Mouse (Mus musculus) adrenal gland (tissue): ENCODE data around the gene Gna13.
"Not testable (repeated sequence)": the region's sequence is repeated elsewhere in the genome, so short reads cannot be mapped to it uniquely, and the experiment has no call there.

Experiments
- intact Hi-C: fragments of 180-260 bp; cut with DNase I; formaldehyde crosslinking; loops from one replicate; pipeline ENCODE4 v1.15.1; 2025
- long read RNA-seq, 2 experiments: library from polyadenylated mRNA; unstranded; transcript quantifications; one replicate each; pipeline ENCODE4 v2.0.0; 2020; ENCODE audit warnings: borderline replicate concordance in 1 of 2; ENCODE audit not compliant: insufficient replicate concordance in 1 of 2

Gene Gna13
- long read RNA-seq, experiment 1, full-length matches to known transcripts, result 24 of 31 reads
- long read RNA-seq, experiment 1, partial matches to known transcripts, result 1 of 31 reads
- long read RNA-seq, experiment 1, other reads (novel, unspliced or antisense), result 6 of 31 reads
- long read RNA-seq, experiment 2, full-length matches to known transcripts, result 23 of 29 reads
- long read RNA-seq, experiment 2, partial matches to known transcripts, result 0 of 29 reads
- long read RNA-seq, experiment 2, other reads (novel, unspliced or antisense), result 6 of 29 reads

DNA sequence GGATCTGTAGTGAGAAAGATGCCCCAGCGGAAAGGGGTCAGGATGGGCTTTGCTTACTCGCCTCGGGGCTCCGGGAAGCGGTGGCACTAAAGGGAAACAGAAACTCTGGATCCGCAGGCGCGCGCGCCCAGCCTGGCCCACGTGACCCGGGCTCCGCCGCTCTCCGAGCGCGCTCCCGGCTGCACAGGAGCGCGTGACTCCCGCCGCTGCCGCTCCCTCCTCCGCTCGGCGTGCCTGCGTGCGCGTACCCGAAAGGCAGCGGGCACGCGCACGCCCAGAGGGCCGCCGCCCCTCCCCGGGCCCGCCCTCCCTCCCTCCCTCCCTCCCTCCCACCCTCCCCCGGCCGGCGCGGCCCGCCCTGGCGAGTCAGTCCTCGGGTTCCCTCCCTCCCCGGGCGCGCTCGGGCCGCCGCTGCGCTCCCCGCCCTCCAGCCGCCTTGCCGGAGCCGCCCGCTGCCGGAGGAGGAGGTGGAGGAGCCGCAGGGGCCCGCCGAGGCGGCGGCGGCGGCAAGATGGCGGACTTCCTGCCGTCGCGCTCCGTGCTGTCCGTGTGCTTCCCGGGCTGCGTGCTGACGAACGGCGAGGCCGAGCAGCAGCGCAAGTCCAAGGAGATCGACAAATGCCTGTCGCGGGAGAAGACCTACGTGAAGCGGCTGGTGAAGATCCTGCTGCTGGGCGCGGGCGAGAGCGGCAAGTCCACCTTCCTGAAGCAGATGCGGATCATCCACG, at the start of gene Gna13:
Gene Gna13, plus strand, starts transcription at position 369 of the 728 bp plus-strand sequence.
- intact Hi-C loops, result loop anchor here (5.0 kb wide), 1 partner anchor 45 kb away; no protein-coding TSS in a partner anchor

DNA sequence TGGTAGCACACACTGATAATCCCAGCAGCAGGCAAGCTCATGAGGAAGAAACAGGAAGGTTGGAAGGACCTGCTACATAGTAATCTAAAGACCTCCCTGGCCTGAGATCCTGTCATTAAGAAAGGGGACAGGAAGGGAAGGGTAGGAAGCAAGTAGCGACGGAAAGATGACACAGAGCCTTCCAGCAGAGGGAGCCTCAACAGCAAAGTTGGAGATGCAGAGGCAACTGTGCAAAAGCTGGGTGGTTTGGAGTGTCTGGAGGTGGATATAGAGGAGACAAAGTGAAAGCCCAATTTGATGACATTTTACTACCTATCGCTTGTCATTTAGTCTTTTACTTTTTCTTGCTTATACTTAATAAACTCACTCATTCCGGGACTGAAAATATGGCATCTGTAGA, 45.7 kb upstream of the Gna13 start:
- intact Hi-C loops, result loop anchor here (5.0 to 10.0 kb wide), 2 partner anchors 110 to 268 kb away; partner anchors contain the start of gene Amz2

DNA sequence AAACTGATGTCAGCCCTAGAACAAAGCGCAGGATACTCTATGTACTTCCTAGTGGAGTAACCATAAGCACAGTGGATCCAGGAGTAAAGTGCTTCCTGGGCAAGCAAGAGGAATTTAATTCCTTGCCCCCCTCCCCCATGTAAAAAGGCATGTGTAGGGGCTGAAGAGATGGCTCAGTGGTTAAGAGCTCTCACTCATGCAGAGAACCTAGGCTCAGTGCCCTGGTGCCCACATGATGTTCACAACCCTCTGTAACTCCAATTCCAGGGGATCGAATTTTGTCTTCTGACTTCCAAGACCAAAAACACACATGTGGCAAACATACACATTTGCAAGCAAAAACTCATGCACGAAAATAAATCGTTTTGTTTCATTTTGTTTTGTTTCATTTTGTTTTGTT, 43.2 kb upstream of the Gna13 start:
- intact Hi-C loops, result loop anchor here (5.0 to 10.0 kb wide), 2 partner anchors 108 to 265 kb away; partner anchors contain the start of gene Amz2

DNA sequence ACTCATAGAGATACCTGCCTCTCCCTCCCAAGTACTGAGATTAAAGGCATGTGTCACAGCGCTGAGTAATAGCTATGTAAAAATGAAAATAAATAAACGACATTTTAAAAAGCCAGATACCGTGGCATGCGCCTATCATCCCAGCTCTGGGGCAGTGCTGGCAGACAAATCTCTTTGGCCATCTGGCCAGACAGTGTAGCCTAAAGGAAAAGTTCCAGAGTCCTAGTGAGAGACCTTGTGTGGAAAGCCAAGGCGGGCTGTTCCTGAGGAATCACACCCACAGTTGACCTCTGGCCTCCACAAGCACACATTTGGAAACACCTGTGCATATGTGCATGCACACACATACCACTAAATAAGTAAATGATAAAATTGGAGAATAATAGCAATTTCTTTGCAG, 42.7 kb upstream of the Gna13 start:
- intact Hi-C loops, result loop anchor here (5.0 to 10.0 kb wide), 2 partner anchors 107 to 265 kb away; partner anchors contain the start of gene Amz2

DNA sequence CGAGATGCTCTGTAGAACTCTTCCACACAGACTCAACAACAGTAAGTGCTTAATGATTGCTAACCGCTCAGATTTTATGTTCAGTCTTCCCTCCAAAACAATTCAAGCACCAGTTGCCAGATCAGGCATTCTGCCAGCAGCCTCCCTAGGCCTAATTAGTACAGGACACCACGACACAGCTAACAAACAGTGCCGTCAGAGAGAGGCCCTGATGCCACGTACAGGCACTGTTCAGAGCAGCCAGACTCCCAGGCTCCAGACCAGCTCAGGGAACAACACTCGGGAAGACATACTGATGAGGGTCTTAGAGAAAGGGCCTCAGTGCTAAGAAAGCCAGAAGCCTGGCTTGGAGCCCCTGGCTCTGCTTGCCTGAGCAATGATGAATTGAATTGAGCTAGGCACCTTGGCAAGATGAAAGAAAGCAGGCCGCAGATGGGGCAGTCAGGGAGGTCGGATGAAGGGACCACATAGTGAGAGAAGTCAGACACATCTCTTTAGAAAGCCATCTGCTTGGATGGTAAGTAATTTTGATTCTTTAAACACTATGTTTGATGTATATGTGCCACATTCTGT, 42.2 kb upstream of the Gna13 start:
- intact Hi-C loops, result no loop called here

DNA sequence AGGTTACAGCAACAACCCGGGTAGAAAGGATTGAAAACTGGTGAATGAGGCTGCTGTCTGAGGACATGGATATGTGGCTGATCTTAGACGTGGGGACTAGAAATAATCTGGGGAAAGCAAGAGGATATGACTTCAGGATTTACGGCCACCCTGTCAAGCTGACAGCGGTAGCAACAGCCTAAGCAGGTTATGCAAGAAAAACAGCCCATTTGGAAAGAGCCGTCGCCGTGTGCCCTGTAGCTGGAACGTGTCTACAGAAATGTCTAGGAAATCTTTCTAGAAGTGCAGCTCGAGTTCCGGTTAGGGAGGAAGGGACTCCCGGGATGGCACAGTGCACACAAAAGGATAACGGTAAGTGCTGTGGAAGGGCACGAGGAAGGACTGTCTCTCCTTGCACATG, 36.4 kb upstream of the Gna13 start:
- intact Hi-C loops, result no loop called here

DNA sequence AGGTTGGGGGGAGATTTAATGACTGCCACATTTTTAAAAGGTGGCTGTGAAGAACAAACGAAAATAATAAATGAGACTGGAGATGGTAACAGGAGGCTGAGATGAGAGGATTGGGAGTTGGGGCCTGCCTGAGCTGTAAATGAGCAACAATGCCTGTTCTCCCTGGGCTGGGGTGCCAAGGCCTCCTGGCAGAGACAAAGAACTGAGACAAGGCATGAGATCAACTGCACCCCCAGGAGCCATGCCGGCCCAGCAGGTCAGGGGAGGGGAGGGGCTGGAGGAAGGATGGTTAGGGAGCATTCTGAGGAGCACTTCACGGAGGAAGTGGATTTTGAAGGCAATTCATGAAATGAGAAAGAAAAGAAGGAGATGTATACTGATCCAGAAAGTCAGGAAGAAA, 35.2 kb upstream of the Gna13 start:
- intact Hi-C loops, result no loop called here

DNA sequence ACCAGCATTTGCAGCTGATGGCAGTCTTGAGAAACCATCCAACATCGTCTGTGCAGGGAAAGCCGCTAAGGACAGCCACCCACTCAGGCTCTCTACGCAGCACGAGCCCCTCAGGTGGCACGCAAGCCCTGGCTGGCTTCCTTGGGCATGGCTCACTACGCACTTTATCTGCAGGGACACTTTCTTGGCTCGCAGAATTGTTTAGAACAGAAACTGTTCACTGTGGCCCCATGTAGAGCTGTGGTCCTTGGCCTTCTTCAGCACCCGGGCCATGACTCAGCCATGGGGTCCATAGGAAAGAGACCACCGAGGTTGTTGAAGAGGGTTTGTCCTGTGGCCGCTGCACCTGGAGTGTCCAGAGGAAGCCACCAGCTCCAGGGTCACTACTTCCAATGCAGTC, 34.7 kb upstream of the Gna13 start:
- intact Hi-C loops, result no loop called here

DNA sequence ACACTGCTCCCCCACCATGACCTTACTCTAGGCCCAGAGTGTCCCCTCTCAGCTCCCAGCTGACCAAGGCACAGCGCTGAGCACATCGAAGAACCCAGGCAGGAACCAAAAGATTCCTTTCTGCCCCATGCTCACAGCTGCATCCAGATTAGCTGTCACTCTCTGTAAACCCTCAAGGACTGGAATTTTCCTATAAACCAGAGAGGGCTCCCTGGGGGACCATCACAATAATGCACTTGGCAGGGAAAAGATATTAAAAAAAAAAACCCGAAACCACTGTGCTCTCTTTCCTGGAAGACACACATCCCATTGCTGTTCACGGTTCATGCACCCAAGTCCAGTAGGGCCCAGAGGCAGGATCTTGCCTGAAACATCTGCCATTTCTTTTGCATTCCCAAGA, 33.3 kb upstream of the Gna13 start:
- intact Hi-C loops, result no loop called here

DNA sequence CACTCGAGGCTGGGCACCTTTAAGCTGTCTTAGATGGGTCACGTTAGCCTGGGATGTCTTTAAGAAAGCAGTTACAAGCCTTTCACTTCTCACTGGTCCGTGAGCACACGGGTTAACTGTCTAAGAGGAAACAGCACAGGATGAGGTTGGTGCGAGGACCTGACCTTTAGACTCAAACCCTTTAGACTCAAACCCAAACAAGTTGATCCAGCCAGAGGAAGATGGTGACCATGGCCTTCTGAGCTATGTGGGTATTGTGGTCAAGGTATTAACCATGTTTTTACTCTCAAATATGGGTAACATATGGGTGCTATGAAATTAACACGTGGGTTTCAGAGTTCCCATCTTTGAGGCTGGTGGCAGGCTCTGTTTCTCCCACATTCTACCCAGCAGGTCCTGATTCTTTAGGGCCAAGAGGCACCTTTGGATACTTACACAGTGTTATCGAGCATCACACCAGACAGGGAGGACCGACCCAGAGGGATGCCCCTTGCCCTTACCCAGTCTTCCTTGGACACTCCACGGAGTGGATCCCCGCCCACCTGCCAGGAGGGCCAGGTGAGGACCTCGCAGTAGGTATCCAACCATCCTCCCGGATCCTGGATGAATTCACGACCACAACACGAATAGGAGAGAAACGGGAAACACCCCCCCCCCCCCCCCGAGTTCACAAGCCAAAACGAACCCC, 31.8 kb upstream of the Gna13 start:
- intact Hi-C loops, result loop anchor here (5.0 to 10.0 kb wide), 2 partner anchors 111 to 284 kb away; partner anchors contain the start of gene Wipi1

DNA sequence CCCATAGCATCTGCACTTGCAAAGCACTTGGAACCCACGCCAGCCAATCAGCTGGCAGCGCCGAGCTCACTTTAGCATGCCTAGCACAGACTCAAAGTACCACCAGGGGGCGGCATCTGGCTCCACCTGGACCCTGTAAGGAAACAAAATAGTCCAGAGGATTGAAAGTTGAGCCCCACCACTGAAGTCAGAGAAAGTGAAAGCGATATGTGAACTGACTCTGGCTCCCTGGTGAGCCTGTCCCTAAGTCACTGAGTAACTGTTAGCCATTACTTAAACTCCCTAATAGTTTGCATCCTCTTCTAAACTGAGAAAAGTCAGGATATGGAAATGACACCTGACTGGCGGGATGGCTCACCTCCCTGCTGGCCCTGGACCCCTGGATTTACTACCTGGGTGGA, 31.2 kb upstream of the Gna13 start:
- intact Hi-C loops, result loop anchor here (5.0 to 10.0 kb wide), 2 partner anchors 111 to 283 kb away; partner anchors contain the start of gene Wipi1

DNA sequence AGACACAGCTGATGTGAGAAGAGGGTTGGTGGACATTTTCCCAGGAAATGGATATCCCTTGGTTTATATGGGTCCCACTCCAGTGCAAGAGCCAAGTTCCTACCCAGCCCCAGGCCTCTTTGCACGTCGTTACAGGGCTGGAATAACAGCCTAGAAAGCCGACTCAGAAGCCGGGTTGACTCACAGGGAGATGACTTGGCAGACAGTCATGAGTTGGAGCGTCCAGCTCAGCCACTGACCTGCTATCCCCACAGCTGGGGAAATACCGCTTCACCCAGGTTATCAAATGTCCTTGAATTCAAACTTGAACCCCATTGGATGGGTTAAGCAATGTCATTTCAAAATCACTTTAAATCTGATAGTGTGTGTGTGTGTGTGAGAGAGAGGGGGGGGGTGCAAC, 29.9 kb upstream of the Gna13 start:
- intact Hi-C loops, result loop anchor here (2.0 to 10.0 kb wide), 3 partner anchors 92 to 282 kb away; partner anchors contain the start of genes Amz2 and Wipi1

DNA sequence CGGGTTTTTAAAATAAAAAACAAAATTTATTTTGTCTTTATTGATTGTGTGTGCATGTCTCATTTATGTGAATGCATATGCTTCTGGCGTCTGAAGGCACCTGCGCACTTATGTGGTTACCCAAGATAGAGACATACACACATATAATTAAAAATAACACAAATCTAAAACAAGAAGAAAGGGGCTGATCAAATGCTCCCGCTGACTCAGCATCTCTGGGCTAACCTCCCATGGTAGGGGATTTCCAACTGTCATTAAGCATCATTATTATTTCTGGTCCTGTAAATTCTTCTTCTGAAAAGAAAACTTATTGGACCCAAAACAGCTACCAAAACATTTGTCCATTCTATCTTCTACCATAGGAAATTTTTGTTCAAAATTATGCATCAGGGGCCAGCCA, 27.9 kb upstream of the Gna13 start:
- intact Hi-C loops, result loop anchor here (5.0 to 10.0 kb wide), 2 partner anchors 108 to 280 kb away; partner anchors contain the start of gene Wipi1

DNA sequence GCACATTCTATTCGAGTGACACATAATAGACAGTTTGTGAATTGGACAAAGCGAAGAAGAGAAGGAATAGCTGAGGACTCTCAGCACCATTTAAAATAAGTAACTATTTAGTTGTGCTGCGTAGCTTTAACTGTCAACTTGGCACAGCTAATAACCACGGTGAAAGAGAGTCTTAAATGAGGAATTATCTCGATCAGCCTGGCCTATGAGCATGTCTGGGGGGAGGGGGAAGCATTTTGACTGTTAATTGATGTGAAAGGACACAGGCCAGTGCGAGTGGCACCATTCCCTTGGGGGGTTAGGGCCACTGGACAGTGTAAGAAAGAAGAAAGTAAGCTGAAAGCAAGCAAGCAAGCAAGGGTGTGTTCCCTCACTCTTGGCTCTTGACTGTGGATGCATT, 26.7 kb upstream of the Gna13 start:
- intact Hi-C loops, result loop anchor here (10.0 kb wide), 1 partner anchor 279 kb away; the partner anchor contains the start of gene Wipi1

DNA sequence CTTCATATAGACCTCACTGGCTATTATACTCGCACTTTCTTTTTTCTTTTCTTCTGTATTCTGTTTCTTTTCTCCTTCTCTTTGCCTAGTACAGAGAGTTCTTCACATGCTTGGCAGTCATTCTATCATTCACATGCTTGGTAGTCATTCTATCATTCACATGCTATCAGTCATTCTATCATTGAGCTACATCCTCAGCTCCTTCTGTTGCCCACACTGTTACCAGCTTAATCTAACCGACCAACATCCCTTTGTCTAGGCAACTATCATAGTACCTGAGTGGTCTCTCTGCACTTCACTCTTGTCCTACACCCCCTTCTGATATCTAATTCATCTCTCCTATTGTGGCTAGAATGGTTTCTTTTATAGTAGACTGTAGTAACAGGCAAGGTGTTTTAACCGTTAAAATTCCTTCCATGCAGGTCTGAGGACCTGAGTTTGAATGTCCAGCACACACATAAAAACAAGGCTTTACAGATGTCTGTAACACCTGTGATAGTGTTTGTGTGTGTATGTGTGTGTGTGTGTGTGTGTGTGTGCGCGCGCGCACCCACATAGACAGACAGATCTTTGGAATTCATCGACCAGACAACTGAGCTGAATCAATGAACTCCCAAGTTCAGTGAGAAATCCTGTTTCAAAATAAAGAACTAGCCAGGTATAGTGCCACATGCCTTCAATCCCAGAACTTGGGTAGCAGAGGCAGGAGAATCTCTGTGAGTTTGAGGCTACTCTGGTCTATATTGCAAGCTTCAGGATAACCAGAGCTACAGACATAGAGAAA, 23.3 kb upstream of the Gna13 start:
- intact Hi-C loops, result loop anchor here (10.0 kb wide), 1 partner anchor 275 kb away; the partner anchor contains the start of gene Wipi1

DNA sequence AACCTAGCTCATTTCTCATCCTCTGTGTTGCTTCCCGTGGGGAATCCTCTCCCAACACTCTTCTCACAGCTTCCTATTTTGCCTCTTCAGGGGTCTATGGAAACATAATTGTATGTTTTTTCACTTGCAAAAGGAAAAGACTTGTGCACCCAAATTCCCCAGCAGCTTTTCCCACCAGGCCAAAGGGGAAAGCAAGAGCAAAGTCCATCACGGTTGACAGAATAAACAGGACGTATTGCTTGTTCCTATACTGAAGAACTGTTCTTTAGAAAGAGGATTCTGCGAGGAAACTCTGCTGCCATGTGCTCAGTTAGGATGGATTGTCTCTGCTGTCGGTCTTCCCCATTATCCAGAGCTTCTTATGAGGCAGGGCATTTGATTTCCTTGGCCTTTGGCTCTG, 22.1 kb upstream of the Gna13 start:
- intact Hi-C loops, result no loop called here

DNA sequence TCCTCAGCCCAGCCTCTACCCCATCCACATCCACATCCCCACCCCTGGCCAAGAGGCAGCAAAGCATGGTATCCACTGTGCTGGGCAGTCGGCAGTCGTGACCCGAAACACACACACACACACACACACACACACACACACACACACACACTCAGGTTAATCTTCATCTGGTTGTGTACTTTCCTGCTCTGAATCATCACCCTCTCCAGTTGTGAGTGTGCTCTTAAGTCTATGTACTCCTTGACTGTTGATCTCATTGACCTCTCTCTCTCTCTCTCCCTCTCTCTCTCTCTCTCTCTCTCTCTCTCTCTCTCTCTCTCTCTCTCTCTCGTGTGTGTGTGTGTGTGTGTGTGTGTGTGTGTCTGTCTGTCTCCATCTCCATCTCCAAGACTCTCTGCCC, 20.0 kb upstream of the Gna13 start:
- intact Hi-C loops, result not testable (repeated sequence)

DNA sequence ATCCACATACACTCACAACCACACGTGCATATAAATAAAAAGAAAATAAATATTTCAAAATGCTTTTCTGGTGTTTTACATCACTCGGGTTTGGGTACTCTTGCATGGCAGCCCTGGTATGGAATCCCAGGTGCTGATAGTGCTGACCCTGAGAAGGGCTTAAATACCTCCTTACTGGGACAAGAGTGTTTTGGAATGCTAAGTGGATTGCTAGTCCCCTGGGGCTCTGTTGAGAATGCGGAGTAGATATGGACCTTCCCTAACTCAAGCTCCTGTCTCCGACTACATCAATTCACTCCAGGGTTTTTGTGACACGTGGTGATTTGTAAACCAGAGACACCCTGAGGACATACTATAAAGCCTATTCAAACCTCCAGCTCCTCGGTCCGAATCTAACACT, 19.1 kb upstream of the Gna13 start:
- intact Hi-C loops, result no loop called here

DNA sequence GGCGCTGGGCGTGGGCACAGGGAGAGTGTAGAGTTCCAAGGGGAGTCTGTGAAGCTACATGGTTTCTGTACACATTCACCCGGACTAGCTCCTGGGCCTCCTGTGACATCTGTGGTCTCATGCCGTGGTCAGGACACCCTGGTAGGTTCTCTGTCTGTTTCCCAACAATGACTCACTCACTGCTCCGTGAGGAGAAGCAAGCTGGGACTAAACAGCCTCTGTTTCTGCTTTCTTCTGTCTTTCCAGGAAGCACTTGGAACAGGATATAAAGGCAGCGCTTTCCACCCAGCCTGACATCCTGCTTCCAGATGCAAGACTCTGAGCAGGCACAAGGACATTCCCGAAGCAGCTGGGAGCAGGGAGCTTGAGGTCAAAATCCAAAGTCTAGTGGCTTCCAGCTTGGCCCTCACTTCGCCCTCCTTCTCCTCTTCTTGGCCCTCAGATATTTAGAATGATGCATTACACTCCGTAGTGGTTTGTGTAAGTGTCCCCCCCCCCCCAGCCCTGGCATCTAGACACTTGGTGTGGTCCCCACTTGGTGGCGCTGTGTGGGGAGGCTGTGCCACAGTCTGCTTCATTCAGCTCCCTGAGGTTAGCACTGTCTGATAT, 18.5 kb upstream of the Gna13 start:
- intact Hi-C loops, result no loop called here
